Mouse (Mus musculus): ENCODE measurements at regions not wholly inside any gene's neighbourhood (a gene's known extent, or its start where the extent isn't known, plus 50 kb on each side); places are given as distances from the start of the nearest gene placed in this dataset.

DNA sequence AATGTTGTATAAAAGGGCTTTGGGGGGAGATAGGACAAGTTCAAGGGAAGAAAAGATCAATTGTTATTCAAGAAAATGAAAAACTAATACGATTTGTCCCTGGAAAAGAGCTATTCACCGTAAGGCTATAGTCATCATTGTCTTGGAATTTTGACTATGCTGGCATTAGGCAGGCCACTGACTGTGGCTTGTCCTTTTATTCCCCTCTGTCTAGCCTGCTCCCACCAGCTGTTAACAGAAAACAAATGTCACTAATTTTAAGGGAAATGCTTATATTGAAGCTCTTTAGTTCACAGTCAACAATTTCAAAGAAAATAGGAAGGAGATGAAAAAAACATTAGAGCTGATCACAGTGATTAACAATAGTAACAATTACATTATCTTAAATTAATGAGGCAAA, 284.3 kb upstream of the Rbms1 start:
- TF ChIP-seq CTCF (conservative IDR thresholded peaks at IDR 0.05; ENCODE audit: insufficient read depth, insufficient read length, low read depth, low read length) (no peak), POLR2A (IDR thresholded peaks at IDR 0.05; ENCODE audit: low read depth, low read length) (no peak)

Measured in kidney, adult 2 months (tissue).